Mouse (Mus musculus) cerebellum, adult 8-10 months (tissue): ENCODE data around the gene Zfp384.

Experiments
- DNase-seq: peaks from one replicate; pipeline ENCODE4 v3.0.0; 2022

Zfp384 gene

GRCm38 (mm10) chr6:125009129-125009180 lies at the start of gene Zfp384:
Gene Zfp384, plus strand, starts transcription at chr6:125009145.
- DNase-seq, result no peak

GRCm38 (mm10) chr6:124959960-124960359 lies 49.0 kb upstream of the Zfp384 start:
- DNase-seq, result no peak

GRCm38 (mm10) chr6:124961021-124961420 lies 47.9 kb upstream of the Zfp384 start:
- no peak for DNase-seq

GRCm38 (mm10) chr6:124964638-124965037 lies 44.3 kb upstream of the Zfp384 start:
- DNase-seq, result no peak

- peak; percentile 95 for DNase-seq
These were observed 43.7 kb upstream of the Zfp384 start, which contains the start of gene Cops7a for GRCm38 (mm10) chr6:124965088-124965719. Gene Cops7a, minus strand, starts transcription at chr6:124965538.

GRCm38 (mm10) chr6:124965747-124966146 lies 43.2 kb upstream of the Zfp384 start:
- no peak for DNase-seq

GRCm38 (mm10) chr6:124966466-124967118 lies 42.4 kb upstream of the Zfp384 start:
- no peak for DNase-seq

- DNase-seq, result peak; percentile 49
These were observed 41.2 kb upstream of the Zfp384 start for GRCm38 (mm10) chr6:124967766-124968165.

GRCm38 (mm10) chr6:124992241-124992640 lies 16.7 kb upstream of the Zfp384 start:
- DNase-seq, result no peak

- no peak for DNase-seq
These were observed 15.6 kb upstream of the Zfp384 start for GRCm38 (mm10) chr6:124993365-124993764.

GRCm38 (mm10) chr6:124993876-124994275 lies 15.1 kb upstream of the Zfp384 start:
- no peak for DNase-seq

- no peak for DNase-seq
These were observed 13.7 kb upstream of the Zfp384 start for GRCm38 (mm10) chr6:124995246-124995645.

- no peak for DNase-seq
These were observed 13.0 kb upstream of the Zfp384 start for GRCm38 (mm10) chr6:124995831-124996403.

- DNase-seq, result peak; percentile 84
These were observed 12.1 kb upstream of the Zfp384 start, which contains the start of gene Pianp for GRCm38 (mm10) chr6:124996551-124997501. Gene Pianp, plus strand, starts transcription at chr6:124996694.

- DNase-seq, result no peak
These were observed 10.9 kb upstream of the Zfp384 start for GRCm38 (mm10) chr6:124998066-124998465.

GRCm38 (mm10) chr6:124999091-124999490 lies 9.9 kb upstream of the Zfp384 start:
- no peak for DNase-seq

- DNase-seq, result no peak
These were observed 9.4 kb upstream of the Zfp384 start for GRCm38 (mm10) chr6:124999546-124999945.

GRCm38 (mm10) chr6:125003706-125004105 lies 5.2 kb upstream of the Zfp384 start:
- DNase-seq, result no peak

GRCm38 (mm10) chr6:125005086-125005485 lies 3.9 kb upstream of the Zfp384 start:
- DNase-seq, result no peak

GRCm38 (mm10) chr6:125008060-125008459 lies 885 bp upstream of the Zfp384 start:
- DNase-seq, result no peak

GRCm38 (mm10) chr6:125008586-125009128 lies 288 bp upstream of the Zfp384 start:
- DNase-seq, result peak; percentile 96

- peak; percentile 69 for DNase-seq
These were observed 482 bp downstream of the Zfp384 start for GRCm38 (mm10) chr6:125009181-125010073.
